Mouse (Mus musculus) forebrain, embryonic 13.5 days (tissue): ENCODE measurements around the gene Homer2. TPM values are rescaled to one million over a fixed set of nuclear protein-coding genes. Genes with fewer than 3 reads are reported as not detected.

Experiments used
- ATAC-seq: fragments of 200-750 bp; cut with Nextera tagmentation; 2 replicates; pipeline ENCODE4 v1.8.0; 2017
- H3K27ac ChIP-seq: fragments of 300-500 bp; sonication (generic); 2 replicates; pipeline ENCODE4 v1.5.1; 2015; ENCODE audit warnings: inconsistent platforms, mild to moderate bottlenecking, moderate library complexity
- H3K27me3 ChIP-seq: fragments of 300-500 bp; sonication (generic); 2 replicates; pipeline ENCODE4 v1.6.1; 2015; ENCODE audit warnings: mild to moderate bottlenecking, inconsistent platforms
- H3K36me3 ChIP-seq: fragments of 300-500 bp; sonication (generic); 2 replicates; pipeline ENCODE4 v1.6.1; 2015; ENCODE audit warnings: mild to moderate bottlenecking, inconsistent platforms; ENCODE audit not compliant: poor library complexity, severe bottlenecking
- H3K4me1 ChIP-seq: fragments of 300-500 bp; sonication (generic); 2 replicates; pipeline ENCODE4 v1.6.1; 2015; ENCODE audit warnings: inconsistent platforms
- H3K4me2 ChIP-seq: fragments of 300-500 bp; sonication (generic); 2 replicates; pipeline ENCODE4 v1.6.1; 2015; ENCODE audit warnings: inconsistent platforms, mild to moderate bottlenecking, moderate library complexity
- H3K4me3 ChIP-seq: fragments of 300-500 bp; sonication (generic); 2 replicates; pipeline ENCODE4 v1.5.1; 2015; ENCODE audit warnings: mild to moderate bottlenecking, inconsistent platforms
- H3K9ac ChIP-seq: fragments of 300-500 bp; sonication (generic); 2 replicates; pipeline ENCODE4 v1.6.1; 2015; ENCODE audit warnings: mild to moderate bottlenecking, inconsistent platforms
- H3K9me3 ChIP-seq: fragments of 300-500 bp; sonication (generic); replicated peaks from 2 replicates; pipeline ENCODE4 v1.6.1; 2016; ENCODE audit warnings: inconsistent platforms
- WGBS: fragments of 180-500 bp; shearing (Covaris S2); methylation state at CpG from one replicate; pipeline ENCODE4 v1.1.7; 2015; 5-methylcytosine and 5-hydroxymethylcytosine counted together
- polyA plus RNA-seq: library from polyadenylated mRNA; unstranded; fragments of >200 nt; fragmentation: Nextera tagmentation; extraction: Ambion mirVana; gene quantifications from 2 replicates; pipeline ENCODE4 v1.2.1, GENCODE M21; 2015

Homer2 gene
- polyA plus RNA-seq, 1 experiment from 2014 or later: 27.8 TPM

DNA sequence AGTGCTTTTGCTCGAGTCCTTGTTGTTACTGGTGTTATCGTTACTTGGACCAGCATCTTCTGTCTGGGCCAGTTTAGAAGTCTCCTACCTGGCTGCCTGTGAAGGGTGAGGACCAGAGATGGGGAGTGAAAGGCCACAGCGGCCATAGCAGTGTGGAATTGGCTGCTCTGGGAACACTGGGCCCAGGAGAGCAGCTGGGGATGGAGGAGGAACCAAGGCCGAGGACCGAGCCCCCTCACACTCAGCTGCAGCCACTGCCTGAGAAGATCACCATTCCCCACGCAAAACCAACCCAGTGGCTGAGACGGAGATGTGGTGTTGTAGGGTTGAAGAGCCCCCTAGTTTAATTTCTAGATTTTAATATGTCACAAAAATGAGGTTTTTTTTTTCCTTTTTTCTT, 142.6 kb downstream of the Homer2 start:
- no peak overlapping the region for H3K27ac ChIP-seq
- peaks cover 26% of the 10 kb centered on the region for H3K4me1 ChIP-seq
- H3K4me2 ChIP-seq: no peak overlapping the region
- H3K4me3 ChIP-seq: no peak overlapping the region
- no peak for ATAC-seq
- H3K9me3 ChIP-seq: no peaks in the 10 kb centered on the region
- WGBS: 74% methylated on average over 7 of the region's 7 CpGs
- H3K27me3 ChIP-seq: no peaks in the 10 kb centered on the region
- no peak overlapping the region for H3K9ac ChIP-seq
- H3K36me3 ChIP-seq: no peaks in the 10 kb centered on the region

GRCm38 (mm10) chr7:81563506-81564015, 143.8 kb downstream of the Homer2 start:
- WGBS: 77% methylated on average over 4 of the region's 4 CpGs
- no peak overlapping the region for H3K4me3 ChIP-seq
- H3K4me2 ChIP-seq: no peak overlapping the region
- no peak overlapping the region for H3K27ac ChIP-seq
- no peaks in the 10 kb centered on the region for H3K36me3 ChIP-seq
- no peaks in the 10 kb centered on the region for H3K9me3 ChIP-seq
- H3K4me1 ChIP-seq: peaks cover 26% of the 10 kb centered on the region
- H3K27me3 ChIP-seq: no peaks in the 10 kb centered on the region
- H3K9ac ChIP-seq: no peak overlapping the region
- ATAC-seq: no peak

DNA sequence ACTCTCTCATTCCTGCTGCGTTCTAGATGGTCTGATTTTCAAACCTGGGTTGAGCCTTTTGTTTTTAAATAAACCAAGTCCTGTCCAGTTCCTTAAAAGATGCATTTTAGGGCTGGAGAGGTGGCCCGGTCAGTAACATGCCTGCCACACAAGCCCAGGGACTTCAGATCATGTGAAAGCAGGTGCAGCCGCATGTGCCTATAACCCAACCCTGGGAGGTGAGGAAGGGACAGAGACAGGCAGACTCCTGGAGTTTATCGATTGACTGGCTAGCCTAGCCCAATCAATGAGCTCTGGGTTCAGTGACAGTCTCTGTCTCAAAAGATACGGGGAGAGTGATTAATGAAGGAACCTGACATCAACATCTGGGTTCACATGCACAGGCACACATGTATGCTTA, 146.1 kb downstream of the Homer2 start:
- no peaks in the 10 kb centered on the region for H3K36me3 ChIP-seq
- 77% methylated on average over 5 of the region's 5 CpGs for WGBS
- ATAC-seq: no peak
- H3K27me3 ChIP-seq: no peaks in the 10 kb centered on the region
- H3K9ac ChIP-seq: no peak overlapping the region
- no peak overlapping the region for H3K27ac ChIP-seq
- H3K9me3 ChIP-seq: no peaks in the 10 kb centered on the region
- no peak overlapping the region for H3K4me2 ChIP-seq
- no peak overlapping the region for H3K4me3 ChIP-seq
- peaks cover 23% of the 10 kb centered on the region for H3K4me1 ChIP-seq

DNA sequence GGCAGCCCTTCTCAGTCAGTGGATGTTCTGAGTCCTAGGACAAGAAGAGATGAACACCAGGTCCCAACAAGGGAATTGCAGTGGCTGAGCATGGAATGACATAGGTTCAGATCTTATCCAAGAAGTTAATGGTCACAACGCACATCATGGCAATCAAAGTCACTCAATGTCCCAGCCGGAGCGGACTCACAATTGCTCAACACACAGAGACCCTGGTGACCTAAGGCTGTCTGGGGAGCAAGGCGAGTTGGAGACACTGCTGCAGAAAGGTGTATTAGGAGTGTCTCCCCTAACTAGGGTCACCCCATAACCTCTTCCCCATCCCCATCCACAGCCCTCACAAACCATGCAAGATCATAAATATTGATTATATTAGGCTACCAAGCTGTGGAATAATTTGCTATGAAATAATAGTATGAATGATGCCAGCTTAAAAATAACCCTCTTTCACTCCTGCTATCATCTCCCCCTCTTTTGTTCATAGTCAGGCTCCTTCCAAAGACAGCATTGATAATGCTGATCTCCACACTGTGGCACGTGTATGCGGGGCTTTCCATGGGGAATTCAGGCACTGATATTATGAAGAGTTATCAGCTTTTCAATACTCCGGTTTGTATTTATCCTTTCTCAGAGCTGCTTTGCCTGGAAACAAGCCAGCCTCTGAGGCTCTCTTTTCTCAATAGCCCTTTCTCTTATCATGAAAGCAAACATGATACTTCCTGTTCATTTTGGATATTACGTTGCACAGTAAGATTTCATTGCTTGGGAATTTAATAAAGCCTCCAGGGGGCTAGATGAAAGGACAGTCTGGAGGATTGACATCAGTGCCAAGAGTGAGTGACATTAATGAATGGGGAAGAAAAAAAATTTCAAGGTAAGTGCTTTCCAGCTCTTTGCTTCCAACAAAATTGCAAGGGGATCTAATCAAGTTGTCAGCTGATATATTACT, 147.0 kb downstream of the Homer2 start:
- H3K4me1 ChIP-seq: peaks cover 17% of the 10 kb centered on the region
- H3K9me3 ChIP-seq: no peaks in the 10 kb centered on the region
- no peak overlapping the region for H3K4me3 ChIP-seq
- no peak overlapping the region for H3K9ac ChIP-seq
- H3K27ac ChIP-seq: 0 out of 2 replicates have a peak overlapping the region, but pooled peaks have one; percentile 10
- ATAC-seq: peak; percentile 58; the same call in 1 of the 2 replicates
- H3K4me2 ChIP-seq: no peak overlapping the region
- no peaks in the 10 kb centered on the region for H3K36me3 ChIP-seq
- 62% methylated on average over 8 of the region's 8 CpGs for WGBS
- H3K27me3 ChIP-seq: no peaks in the 10 kb centered on the region

DNA sequence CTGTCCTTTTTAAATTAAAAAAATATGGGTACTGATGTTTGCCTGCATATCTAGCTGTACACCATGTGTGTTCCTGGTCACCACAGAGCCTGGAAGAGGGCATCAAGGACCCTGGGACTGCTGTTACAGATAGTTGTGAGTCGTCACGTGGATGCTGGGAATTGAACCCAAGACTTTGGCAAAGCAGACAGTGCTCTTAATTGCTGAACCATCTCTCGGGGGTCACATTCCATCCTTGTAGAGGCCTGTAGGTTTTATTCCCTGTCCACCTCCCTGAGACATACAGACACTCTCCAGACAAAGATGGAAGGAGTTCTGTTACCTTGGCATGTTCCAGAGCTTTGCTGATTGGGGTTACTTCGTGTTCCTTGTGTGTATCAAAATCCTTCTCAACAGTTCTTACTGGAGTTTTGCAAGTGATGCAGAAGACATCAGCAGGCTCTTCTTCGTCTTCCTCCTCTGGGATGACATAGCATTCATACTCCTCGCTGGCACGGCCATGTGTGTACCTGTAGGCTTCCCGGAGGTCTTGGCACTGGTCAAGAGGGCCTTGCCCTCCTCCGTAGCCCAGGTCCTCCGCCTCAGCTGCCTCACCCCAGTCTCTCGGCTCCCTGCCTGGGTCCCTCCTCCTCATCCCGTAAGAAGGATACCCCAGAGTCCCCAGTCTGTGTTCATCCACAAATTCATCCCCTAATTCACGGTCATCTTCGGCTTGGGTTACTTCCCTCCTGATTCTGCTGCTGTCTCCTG, 147.9 kb downstream of the Homer2 start:
- Histone ChIP-seq H3K4me3 (no peak overlapping the region), H3K27ac (0 out of 2 replicates have a peak overlapping the region, but pooled peaks have one; percentile 10), H3K27me3 (no peaks in the 10 kb centered on the region), H3K9me3 (no peaks in the 10 kb centered on the region), H3K4me1 (peaks cover 14% of the 10 kb centered on the region), H3K36me3 (no peaks in the 10 kb centered on the region), H3K4me2 (no peak overlapping the region), H3K9ac (no peak overlapping the region)
- 89% methylated on average over 14 of the region's 14 CpGs for WGBS
- ATAC-seq: no peak

GRCm38 (mm10) chr7:81557985-81558360, 149.4 kb downstream of the Homer2 start:
- ATAC-seq: no peak

DNA sequence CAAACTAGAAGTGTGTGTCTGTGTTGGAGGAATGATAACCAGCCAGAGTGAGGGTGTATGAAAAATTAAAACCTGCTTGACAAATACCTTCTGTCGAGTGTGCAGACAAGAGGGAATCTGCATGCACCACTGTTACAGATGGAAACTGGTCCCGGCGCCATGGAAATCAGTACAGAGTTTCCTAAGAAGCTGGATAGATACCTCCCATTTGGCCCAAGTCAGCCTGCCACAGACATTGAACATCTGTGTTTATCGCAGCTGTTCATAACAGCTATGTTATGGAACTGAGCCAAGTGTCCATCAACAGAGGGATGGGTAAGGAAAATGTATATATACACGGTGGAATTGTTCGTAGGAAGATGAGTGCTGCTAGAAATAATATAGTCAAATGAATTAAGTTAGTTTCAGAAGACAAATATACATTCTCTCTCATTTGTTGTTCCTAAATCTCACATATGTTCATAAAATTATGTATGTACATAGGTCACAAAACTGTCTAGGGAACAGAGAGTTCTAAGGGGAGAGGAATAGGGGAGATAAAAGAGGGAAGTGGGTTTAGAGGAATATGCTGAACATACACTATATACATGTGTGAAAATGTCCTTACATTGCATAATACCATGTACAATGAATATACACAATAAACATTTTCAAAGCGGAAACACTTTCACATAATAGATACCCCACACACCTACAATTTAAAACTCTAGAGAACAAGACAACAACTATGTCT, 149.9 kb downstream of the Homer2 start:
- Histone ChIP-seq H3K4me3 (no peak overlapping the region), H3K9ac (no peak overlapping the region), H3K4me2 (no peak overlapping the region), H3K27ac (no peak overlapping the region), H3K4me1 (peaks cover 14% of the 10 kb centered on the region), H3K9me3 (no peaks in the 10 kb centered on the region), H3K27me3 (no peaks in the 10 kb centered on the region), H3K36me3 (no peaks in the 10 kb centered on the region)
- 79% methylated on average over 7 of the region's 7 CpGs for WGBS
- 0 out of 2 replicates have a peak, but pooled peaks have one; percentile 24 for ATAC-seq

More at GRCm38 (mm10) chr7:81557985-81558360, 149.4 kb downstream of the Homer2 start:
- Histone ChIP-seq H3K4me1 (peaks cover 14% of the 10 kb centered on the region), H3K27ac (no peak overlapping the region), H3K27me3 (no peaks in the 10 kb centered on the region), H3K9me3 (no peaks in the 10 kb centered on the region), H3K36me3 (no peaks in the 10 kb centered on the region), H3K9ac (no peak overlapping the region), H3K4me3 (no peak overlapping the region), H3K4me2 (no peak overlapping the region)
- 78% methylated on average over 4 of the region's 4 CpGs for WGBS

- 88% methylated on average over 4 of the region's 4 CpGs for WGBS
- peaks cover 14% of the 10 kb centered on the region for H3K4me1 ChIP-seq
Observed at GRCm38 (mm10) chr7:81556839-81557238, 150.5 kb downstream of the Homer2 start.

GRCm38 (mm10) chr7:81554369-81554768, 153.0 kb downstream of the Homer2 start:
- H3K36me3 ChIP-seq: no peaks in the 10 kb centered on the region
- H3K27ac ChIP-seq: no peak overlapping the region
- no peak overlapping the region for H3K4me3 ChIP-seq
- no peaks in the 10 kb centered on the region for H3K9me3 ChIP-seq
- no peak for ATAC-seq
- H3K4me2 ChIP-seq: no peak overlapping the region
- no peak overlapping the region for H3K9ac ChIP-seq
- no peaks in the 10 kb centered on the region for H3K4me1 ChIP-seq
- 91% methylated on average over 2 of the region's 2 CpGs for WGBS
- H3K27me3 ChIP-seq: no peaks in the 10 kb centered on the region

More at GRCm38 (mm10) chr7:81556839-81557238, 150.5 kb downstream of the Homer2 start:
- Histone ChIP-seq H3K4me3 (no peak overlapping the region), H3K4me2 (no peak overlapping the region), H3K27ac (no peak overlapping the region), H3K36me3 (no peaks in the 10 kb centered on the region), H3K9me3 (no peaks in the 10 kb centered on the region), H3K27me3 (no peaks in the 10 kb centered on the region), H3K9ac (no peak overlapping the region)
- ATAC-seq: no peak

- H3K27me3 ChIP-seq: no peaks in the 10 kb centered on the region
- H3K4me3 ChIP-seq: no peak overlapping the region
- no peaks in the 10 kb centered on the region for H3K9me3 ChIP-seq
- no peak for ATAC-seq
- no peak overlapping the region for H3K4me2 ChIP-seq
- H3K4me1 ChIP-seq: no peaks in the 10 kb centered on the region
- H3K36me3 ChIP-seq: no peaks in the 10 kb centered on the region
- H3K27ac ChIP-seq: no peak overlapping the region
- WGBS: 53% methylated on average over 4 of the region's 4 CpGs
- no peak overlapping the region for H3K9ac ChIP-seq
Observed at GRCm38 (mm10) chr7:81553589-81553988, 153.7 kb downstream of the Homer2 start.
